Mouse (Mus musculus) thymus, postnatal 25 days (tissue): ENCODE data around the gene Fbxl5.
A peak's percentile ranks its signal among the peaks of the same experiment; 100 is the strongest.

Experiments
- DNase-seq: peaks from one replicate; pipeline ENCODE4 v3.0.0; 2022

Gene Fbxl5

DNA sequence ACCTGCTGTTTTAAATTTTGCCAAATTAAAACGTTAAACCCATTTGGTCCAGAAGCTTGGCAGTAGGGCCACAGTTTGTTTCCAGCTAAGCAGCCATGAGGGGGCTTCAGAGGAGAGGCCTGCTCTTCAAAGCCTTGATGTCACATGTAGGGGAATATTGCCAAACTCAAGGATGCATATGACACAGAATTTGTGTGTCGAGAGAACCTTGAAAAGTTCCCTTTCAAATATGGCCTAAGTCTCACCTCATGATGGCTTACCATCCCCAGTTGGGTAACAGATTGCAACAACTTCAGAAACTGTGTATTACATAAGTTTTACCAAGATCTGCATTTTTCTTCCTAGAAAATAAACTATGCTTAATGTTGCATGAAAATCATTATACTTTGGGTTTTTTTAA lies 5.4 kb upstream of the Fbxl5 start:
- DNase-seq = no peak

DNA sequence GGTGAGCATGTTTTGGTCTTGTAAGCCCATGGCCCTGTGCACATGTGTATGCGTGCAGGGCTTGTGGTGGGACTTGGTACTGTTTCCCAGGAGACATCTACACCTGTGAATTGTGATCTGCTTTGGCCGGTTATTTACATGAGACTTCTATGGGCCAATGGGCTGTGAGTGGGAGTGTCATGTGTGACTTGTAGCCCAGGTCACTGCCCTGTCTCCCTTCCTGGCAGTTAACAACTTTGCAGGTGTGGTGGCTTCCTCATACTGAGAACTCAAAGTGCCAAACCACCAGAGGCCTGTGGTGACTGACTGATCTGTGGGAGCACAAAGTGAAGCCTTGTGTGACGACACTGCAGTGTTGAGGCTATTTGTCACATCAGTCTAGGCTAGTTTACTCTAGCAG lies 3.1 kb upstream of the Fbxl5 start:
- peak; percentile 75 for DNase-seq

DNA sequence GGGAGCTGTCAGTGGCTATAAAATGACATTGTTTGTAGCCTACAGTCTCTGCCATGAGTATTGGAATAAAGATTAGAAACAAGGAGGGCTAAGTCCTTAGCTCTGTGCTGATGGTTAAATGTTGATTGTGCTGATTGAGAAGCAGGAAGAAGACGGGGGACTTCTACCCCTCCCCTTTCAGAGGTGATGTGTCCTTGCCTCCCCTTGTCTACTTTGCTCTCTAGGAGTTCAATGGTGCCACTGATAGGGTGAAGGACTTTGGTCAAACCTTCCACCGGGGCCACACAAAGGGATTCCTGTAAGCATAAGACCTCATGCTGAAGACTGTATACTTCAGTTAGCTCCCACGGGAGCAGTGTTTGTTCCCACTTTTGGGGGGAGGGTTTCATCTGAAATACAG lies 1.4 kb upstream of the Fbxl5 start:
- DNase-seq = no peak

DNA sequence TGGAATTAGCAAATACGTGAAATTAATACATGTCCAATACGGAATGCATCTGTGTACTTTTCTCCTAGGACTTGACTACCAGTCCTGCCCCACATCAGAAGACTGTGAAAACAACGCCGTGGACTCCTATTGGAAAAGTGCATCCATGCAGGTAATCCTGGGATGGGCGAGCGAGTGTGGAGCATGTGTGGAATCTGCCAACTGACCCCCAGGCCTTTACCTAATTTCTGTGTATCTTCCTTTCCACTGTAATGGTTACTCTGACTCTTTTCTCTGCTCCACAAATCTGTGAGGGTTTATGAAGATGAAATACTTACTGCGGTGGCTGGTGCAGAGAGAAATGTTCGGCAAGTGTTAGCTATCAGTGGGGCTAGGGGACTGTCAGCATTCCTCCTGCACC lies 761 bp upstream of the Fbxl5 start:
- DNase-seq = no peak

DNA sequence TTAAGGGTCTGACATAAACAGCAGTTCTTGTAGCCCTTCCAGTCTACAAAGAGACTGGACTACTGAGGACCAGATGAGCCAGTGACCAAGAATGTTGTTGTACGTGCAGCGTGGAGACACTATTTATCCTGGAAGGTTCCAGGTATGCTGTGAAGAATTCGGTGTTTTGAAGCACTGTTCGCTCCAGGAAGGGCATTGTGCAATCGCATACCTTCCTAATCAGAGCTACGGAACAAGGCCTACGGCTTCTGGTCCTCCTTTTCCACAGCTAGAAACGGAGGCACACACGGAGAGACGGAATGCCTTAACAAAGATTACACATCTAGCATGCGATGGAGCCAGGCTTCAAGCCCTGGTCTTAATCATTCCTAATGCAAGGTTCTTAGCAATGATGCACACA lies 653 bp downstream of the Fbxl5 start:
- DNase-seq = no peak

DNA sequence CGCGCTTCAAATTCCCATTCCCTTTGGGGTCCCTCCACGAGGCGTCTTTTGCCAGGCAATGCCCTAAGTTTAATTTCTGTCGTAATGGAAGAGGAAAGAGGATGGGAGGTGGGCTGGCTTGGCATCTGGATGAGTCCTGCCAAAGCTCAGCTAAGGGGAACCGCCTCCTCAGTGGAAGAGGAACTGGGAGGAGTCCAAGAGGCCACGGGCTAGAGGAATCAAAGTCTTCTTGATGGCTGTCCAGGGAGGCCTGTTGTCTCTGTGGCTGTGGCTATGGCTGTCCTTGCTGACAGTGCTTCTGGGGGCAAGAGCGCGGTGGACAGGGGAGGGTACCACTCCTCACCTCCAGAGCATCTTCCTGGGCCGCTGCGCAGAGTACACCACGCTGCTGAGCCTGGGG lies 2.7 kb downstream of the Fbxl5 start, which contains the start of gene Bst1:
Gene Bst1, plus strand, starts transcription at position 191 of the 400 bp plus-strand sequence.
- no peak for DNase-seq

DNA sequence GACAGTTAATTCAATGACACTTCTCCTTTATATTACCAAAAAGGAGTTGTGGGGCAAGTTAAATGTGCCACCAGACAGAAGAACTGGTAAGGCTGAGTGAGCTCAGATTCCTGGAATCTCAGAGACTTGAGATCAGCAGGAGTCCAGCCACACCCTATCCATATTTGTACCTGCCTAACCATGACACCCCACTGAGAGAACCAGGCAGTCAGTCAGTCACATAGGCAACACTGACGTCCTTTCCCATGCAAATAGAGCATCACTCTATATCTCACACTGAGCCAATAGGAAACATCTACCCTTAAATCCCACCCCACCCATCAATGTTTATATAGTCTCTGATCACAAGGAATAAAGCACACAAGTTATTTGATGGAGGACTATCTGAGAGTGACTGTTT lies 5.7 kb downstream of the Fbxl5 start:
- DNase-seq = no peak

DNA sequence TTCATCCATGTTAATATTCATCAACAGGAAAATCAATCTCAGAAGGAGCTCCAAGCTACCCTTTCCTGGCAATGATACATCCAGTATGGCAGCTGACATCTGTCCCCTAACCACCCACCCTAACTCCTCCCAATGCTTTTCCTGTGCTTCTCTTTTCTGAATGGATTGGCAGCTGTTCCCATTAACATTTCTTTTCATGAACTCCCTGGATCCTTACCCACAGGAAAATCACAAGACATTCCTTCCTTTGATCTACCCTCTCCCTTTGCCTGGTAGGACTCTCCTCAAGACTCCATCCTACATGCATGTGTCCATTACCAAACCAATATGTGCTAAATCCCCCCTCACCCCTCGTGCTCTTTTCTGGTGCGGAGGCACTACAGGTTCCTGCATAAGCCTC lies 6.9 kb downstream of the Fbxl5 start:
- no peak for DNase-seq

DNA sequence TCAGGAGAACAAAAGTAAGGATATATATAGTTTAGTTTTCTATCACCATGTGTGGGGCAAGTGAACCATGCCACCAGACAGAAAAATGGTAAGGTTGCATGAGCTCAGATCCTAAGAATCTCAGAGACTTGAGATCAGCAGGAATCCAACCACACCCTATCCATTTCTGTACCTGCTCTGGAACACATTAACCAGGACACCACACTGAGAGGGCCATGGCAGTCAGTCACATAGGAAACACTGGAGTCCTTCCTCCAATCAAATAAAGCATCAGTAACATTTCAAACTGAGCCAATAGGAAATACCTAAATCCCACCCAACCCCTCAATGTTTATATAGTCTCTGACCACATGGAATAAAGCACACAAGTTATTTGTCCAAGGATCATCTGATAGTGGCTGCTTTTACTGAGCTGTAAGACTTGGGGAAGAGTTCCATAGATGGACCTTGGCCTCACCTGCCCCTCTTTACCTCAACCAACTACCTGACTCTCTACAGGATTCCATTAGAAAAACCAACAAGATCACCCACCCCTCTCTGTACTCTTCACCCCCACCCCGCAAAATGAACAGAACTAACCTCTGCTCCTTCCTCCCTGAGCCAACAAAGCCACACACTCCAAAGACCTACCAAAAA lies 10.9 kb downstream of the Fbxl5 start:
- no peak for DNase-seq

DNA sequence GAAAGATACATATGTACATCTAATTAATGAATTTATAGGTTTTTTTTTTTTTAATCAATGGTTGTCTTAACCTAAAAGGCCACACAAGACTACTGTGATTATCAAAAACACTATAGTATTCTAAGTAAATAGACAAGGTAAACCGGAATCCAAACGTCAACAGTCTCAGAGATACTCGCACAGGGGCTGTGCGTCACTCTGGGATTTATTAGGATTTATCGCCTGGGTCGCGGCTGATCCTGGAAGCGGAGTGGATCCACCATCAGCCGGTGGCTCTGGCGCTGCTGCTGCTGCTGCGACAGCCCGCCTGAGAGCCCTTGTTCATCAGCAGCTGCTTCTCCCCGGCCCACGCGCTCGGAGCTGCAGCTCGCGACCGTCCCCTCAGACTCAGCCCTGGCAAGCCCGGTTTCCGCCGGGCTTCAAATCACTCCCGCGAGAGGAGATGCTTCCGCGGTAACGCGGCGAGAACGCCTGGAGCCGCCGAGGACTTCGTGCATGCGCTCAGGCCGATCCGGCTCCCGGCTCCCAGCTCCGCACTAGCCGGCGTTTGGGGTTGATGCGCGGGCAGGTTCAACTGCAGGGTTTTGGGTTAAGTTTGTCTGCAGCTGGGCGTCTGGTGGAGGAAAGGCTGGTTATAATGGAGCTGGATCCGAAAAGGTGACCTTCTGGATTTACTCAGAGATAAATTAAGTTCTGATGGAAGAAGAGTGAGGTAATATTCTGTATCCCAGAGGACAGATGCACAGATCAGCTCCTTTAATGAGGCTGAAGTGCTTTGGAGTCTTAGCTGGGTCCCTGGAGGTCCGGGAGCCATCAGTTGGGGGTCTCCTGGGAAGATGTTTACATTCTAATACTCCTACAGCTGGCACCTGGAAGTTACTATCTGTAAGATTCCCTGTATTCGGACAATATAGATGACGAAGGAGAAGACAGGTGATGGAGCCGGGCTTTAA lies 13.4 kb downstream of the Fbxl5 start:
- DNase-seq = peak; percentile 86

DNA sequence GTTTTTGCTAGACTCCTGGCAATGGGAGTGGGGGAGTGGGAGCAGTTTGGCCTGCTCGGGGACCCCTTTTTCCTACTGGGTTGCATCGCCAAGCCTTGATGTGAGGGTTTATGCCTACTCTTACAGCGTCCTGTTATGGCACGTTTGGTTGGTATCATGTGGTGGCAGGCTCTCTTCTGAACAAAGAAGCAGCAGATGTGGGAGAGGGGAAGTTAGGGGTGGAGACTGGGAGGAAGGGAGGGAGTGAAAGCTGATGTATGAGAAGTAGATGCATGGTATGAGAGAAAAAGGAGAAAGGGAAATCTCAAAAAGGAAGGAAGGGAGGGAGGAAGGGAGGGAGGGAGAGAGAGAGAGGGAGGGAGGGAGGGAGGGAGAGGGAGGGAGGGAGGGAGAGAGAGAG lies 14.5 kb downstream of the Fbxl5 start:
- DNase-seq = no peak

DNA sequence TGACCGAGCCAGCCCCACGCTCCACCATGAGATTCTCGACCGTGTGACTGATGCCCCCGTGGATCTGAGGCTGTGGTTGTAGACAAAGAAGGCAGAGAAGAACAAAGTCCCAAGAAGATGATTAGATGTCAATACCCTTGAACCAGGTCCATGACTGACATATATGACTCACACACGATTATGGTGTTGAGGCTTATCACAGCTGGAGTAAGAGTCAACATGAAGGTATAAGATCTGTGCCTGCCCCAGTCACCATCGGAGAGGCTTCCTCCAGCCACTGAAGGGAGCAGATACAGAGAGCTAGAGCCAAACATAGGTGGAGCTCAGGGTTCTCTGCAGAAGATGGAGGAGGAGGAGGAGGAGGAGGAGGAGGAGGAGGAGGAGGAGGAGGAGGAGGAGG lies 15.1 kb downstream of the Fbxl5 start:
- no peak for DNase-seq

DNA sequence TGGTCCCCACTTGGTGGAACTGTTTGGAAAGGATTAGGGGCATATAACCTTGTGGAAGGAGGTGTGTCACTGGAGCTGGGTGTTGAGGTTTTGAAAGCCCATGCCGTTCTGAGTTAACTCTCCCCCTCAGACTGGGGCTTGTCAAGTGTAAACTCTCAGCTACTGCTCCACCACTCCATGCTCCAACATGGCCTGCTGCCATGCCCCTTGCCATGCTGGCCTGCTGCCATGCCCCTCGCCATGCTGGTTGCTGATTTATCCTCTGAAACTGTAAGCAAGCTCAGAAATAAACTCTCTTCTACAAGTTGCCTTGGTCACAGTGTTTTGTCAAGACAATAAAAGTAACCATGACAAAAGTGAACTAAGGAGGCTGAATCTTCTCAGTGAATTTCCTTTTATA lies 16.0 kb downstream of the Fbxl5 start:
- DNase-seq = no peak

DNA sequence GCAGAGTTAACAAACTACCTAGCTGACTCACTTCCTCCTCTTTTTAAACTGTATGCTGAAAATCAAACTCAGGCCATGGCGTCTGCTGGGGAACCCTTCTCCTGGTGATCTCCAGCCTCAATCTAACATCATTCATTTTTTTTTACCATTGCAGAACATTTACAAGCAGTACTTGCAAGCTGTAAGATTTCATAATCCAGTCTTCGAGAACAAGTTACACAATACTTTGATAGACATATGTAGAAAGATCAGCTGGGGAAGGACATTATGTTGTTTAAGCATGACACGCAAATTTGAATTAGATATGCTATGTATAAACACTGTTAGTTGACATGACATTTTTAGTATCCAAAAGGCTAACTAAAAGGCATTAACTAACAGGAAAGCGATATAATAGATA lies 19.6 kb downstream of the Fbxl5 start:
- no peak for DNase-seq

DNA sequence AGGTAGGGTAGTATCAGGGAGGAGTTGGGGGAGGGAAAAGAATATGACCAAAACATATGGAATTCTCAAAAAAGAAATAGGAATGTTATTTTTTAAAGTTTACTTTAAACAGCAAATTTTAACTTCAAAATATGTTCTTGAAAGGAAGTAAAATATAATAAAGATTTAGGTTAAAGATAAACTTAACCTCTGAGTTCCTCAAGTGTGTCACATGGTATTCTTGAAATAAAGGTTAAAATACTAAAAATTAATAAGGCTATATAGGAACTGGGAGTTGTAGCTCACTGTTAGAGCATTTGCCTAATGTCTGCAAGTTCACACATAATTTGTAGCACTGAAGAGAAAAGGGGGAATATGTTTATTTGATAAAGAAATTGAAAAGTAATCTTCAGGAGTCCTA lies 20.2 kb downstream of the Fbxl5 start:
- no peak for DNase-seq

DNA sequence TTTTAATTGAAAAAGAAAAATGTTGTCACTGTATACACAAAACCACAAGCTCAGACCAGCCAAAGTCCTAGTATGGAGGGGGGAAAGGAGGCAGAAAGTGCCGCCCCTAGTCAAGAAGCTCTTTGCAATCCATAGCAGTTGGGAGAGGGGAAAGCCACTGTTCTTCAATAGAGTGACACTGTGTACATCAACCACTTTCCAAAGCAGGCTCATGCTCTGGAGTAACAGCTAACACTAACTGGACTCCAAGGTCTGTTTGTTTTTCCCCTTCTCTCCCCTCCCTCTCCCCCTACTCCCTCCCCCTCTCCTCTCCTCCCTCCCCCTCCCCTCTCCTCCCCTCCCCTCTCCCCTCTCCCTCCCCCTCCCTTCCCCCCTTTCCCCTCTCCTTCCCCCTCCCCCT lies 20.7 kb downstream of the Fbxl5 start:
- no peak for DNase-seq

DNA sequence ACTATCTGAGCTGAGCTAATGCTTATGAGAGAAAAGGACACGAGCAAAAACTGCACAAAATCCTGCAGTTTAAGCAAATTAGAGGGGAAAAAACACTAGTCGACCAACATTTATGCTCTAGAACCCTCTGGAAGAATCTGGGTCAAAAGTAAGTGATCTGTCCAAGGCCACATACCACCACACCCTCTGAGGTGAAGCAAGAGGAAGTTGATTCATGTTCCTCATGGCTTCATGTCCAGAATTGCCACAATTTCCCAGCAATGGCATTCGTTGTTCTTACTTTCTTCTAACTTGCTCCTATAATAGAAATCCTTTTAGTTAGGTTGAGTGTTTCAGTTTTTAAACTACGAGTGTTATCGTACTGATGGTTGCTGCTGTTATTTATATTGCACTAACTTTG lies 21.9 kb downstream of the Fbxl5 start:
- no peak for DNase-seq

DNA sequence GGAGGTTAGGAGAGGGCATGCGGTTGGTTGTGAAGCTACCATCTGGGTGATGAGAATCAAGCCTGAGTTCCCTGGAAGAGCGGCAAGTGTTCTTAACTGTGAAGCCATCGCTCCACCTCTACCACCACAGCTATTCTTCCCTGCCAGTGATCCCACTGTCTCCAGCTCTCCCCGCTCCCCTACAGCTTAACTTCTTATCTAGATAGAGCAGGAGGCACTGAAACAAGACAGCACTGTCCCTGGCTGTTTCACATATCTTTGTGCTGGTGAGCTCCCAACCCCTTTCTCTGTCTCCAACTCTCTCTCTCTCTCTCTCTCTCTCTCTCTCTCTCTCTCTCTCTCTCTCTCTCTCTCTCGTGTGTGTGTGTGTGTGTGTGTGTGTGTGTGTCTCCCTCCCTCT lies 29.1 kb downstream of the Fbxl5 start:
- DNase-seq = no peak

DNA sequence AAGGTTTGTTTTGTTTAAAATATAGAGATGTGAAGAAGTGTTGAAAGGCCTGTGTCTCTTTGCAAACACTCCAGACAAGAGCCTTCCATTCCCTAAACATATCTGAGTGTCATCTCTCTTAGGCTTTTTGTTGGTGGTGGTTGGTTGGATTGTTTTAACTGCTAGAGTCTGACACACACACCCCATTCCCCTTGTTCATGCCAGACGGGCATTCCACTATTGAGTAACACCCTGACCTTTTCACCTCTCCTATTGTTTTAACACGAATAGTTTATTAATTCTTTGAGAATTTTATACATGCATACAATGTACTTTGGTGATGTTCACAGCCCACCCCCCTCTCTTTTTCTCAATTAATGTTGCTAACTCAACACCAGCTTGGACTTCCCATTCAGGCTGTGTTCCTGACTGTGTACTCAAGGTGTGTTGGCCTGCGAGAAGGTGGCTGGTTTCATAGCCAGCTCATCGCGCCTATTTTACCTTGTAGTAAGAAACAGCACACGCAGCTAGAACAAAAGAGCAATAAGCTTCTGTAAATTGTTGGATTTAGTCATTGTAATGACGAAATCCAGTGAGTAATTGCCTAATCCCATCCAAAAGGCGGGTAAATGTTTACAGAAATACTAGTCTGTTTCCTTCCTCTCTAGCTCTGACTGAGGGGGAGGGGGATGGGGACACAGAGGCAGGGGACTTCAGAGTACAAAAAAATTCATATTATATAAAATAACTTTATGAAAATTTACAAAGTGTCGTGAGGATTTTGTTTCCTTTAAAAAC lies 33.3 kb downstream of the Fbxl5 start:
- no peak for DNase-seq

DNA sequence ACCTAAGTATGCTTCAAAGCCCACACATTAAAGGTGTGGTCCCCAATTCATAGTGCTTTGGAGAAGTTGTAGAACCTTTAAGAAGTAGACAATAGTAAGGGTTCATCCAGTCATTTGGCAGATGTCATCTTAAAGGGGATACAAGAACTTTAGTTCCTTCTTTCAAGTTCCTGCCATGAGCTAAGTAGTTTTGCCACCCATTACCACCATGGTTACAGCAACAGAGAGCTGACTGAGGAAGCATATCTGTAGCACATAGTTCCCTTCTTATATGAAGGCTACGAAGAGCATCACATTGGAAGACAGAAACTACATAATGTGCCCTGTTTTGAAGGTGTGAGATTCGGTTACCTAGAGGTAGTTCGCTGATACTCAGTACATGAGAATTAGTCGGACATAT lies 34.8 kb downstream of the Fbxl5 start:
- DNase-seq = no peak

DNA sequence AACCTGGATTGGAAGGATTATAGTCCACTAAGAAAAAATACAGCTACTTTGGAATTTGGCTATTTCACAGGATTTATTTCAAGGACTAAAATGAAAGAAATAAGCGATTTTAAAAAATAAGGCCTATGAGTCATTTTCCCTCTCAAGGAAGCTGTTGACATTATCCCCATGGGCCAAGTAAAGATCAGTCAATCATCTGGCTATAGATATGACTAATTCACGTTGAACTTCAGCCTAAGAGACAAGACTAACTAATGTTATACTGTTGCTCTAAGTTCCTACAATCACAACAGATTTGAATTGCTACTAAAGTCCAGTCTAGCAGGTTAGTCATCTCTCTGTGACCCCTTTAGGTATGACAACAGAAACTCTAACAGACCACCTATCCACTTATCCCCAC lies 37.4 kb downstream of the Fbxl5 start:
- no peak for DNase-seq

DNA sequence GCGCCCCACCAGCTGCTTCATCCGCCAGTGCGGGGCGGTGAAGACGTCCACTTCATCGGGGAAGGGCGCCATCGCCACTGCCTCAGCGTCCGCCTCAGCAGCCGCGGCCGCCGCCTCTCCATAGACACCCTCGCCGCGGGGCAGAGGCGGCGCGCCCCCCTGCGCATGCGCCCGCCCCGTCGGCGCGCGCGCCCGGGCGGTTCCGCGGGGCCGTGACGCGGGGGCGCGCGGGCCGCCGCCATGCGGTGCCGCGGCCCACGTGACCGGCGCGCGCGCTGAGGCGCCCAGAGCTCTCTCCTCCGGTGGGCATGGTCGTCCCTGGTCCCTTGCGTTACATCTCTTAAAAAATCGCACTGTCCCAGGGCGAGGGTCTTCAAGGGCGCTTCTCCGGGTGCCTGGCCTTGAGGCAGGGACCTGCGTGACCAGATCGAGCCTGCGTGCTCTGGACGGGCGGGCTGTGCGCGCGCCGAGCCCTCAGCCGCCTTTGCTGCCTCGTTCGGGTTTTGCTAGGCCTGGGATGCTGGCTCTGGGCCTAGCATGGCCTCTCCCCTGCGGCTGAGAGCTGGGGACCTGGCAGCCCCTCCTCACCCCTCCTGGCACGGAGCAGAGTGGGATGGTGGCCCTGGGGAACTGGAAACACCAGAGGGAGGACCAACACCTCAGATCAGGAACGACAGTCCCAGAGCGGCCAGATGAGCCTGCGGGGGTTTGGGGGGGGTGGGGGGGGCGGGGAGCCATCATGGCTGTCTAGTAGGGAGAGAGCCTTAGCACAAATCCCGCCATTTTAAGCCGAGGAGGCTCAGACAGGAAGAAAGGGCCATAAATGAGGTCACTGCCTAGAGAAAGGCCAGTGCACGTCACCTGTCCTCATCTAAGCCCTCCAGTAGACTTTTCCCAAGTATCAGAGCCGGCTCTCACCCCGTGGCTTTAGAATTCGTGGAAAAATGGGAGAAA lies 39.2 kb downstream of the Fbxl5 start:
- DNase-seq = peak; percentile 82
